Mouse (Mus musculus) midbrain, embryonic 10.5 days (tissue): ENCODE measurements at regions not wholly inside any gene's neighbourhood (a gene's known extent, or its start where the extent isn't known, plus 50 kb on each side); places are given as distances from the start of the nearest gene placed in this dataset.
A peak's percentile ranks its signal among the peaks of the same experiment; 100 is the strongest.

Experiments used
- DNase-seq: peaks from one replicate; pipeline ENCODE4 v3.0.0-alpha.2; 2017; ENCODE audit warnings: low spot score
- H3K27ac ChIP-seq: fragments of 300-500 bp; sonication (generic); replicated peaks from 2 replicates; pipeline ENCODE4 v1.5.1; 2016; ENCODE audit warnings: mild to moderate bottlenecking
- H3K27me3 ChIP-seq: fragments of 300-500 bp; sonication (generic); 2 replicates; pipeline ENCODE4 v1.6.1; 2016; ENCODE audit warnings: low read depth, mild to moderate bottlenecking; ENCODE audit not compliant: poor library complexity, severe bottlenecking
- H3K36me3 ChIP-seq: fragments of 300-500 bp; sonication (generic); 2 replicates; pipeline ENCODE4 v1.6.1; 2016; ENCODE audit warnings: mild to moderate bottlenecking, moderate library complexity
- H3K4me1 ChIP-seq: fragments of 300-500 bp; sonication (generic); 2 replicates; pipeline ENCODE4 v1.6.1; 2016
- H3K4me3 ChIP-seq: fragments of 300-500 bp; sonication (generic); 2 replicates; pipeline ENCODE4 v1.5.1; 2016; ENCODE audit warnings: mild to moderate bottlenecking, moderate library complexity
- H3K9me3 ChIP-seq: fragments of 300-500 bp; sonication (generic); replicated peaks from 2 replicates; pipeline ENCODE4 v1.6.1; 2016; ENCODE audit warnings: mild to moderate bottlenecking
- WGBS: fragments of 180-500 bp; shearing (Covaris S2); methylation state at CpG from one replicate; pipeline ENCODE4 v1.1.7; 2016; 5-methylcytosine and 5-hydroxymethylcytosine counted together

GRCm38 (mm10) chr10:100792569-100792968 is 202.3 kb downstream of the 1700017N19Rik start:
- Histone ChIP-seq H3K9me3 (no peaks in the 10 kb centered on the region), H3K27me3 (no peaks in the 10 kb centered on the region), H3K4me3 (no peak overlapping the region), H3K4me1 (no peaks in the 10 kb centered on the region), H3K36me3 (no peaks in the 10 kb centered on the region), H3K27ac (no peak overlapping the region)
- WGBS: 69% methylated on average over 4 of the region's 4 CpGs
- no peak for DNase-seq

DNA sequence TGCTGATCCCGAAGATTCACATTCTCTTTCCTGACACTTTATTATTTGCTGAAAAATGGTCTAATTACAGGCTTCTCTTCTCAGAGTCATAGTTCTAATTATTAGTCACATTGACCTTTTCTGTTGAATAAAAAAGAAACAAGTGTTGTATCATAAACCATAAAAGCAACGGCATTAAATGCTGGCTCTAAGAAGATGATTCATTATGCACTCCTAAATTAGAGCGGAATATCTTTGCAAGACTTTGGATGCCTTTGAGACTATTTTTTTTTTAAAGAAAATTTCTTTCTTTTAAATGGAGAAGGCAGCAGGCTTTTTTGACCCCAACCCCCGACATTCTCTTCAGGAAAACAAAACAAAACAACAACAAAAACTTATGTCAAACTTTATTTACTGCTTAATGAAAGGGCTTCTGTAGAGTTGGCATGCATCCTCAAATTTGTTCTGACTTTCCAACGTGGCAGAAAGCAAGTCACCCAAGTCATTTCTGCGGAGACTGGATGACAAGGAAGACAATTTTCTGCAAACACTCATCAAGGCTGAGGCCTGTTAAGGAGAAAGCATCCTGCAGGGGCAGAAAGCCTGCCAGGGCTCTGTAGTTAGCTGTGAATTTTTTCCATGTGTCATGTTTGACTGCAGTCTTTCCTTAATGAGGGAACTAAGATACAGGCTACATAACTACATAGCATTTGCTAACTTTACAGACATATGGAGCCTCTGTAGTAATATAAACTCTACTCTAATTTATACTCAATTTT is 205.1 kb downstream of the 1700017N19Rik start:
- DNase-seq: no peak
- H3K9me3 ChIP-seq: no peaks in the 10 kb centered on the region
- WGBS: 80% methylated on average over 6 of the region's 6 CpGs
- no peaks in the 10 kb centered on the region for H3K4me1 ChIP-seq
- H3K27me3 ChIP-seq: no peaks in the 10 kb centered on the region
- H3K4me3 ChIP-seq: no peak overlapping the region
- H3K36me3 ChIP-seq: no peaks in the 10 kb centered on the region
- H3K27ac ChIP-seq: no peak overlapping the region

DNA sequence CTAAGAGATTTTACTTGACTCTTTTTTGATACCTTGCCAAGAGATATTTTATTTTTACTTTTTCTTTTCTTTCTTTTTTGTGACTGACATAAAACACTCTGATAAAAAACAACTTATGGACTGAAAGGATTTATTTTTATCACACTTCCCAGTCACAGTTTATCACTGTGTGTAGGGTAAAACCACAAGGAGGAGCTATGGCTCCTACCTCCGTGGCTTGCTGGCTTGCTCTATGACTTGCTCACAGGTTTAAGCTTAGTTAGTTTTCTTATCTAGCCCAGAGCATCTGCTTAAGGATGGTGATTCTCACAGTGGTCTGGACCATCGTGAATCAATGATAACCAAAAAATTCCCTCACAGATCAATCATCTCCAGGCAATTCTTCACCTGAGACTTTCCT is 221.4 kb downstream of the 1700017N19Rik start:
- DNase-seq: no peak
- H3K4me3 ChIP-seq: no peak overlapping the region
- no peaks in the 10 kb centered on the region for H3K36me3 ChIP-seq
- no peaks in the 10 kb centered on the region for H3K9me3 ChIP-seq
- WGBS: 78% methylated on average over 2 of the region's 2 CpGs
- H3K27me3 ChIP-seq: no peaks in the 10 kb centered on the region
- no peak overlapping the region for H3K27ac ChIP-seq
- H3K4me1 ChIP-seq: no peaks in the 10 kb centered on the region

GRCm38 (mm10) chr10:100834794-100835193 is 244.5 kb downstream of the 1700017N19Rik start:
- 73% methylated on average over 4 of the region's 4 CpGs for WGBS
- no peak for DNase-seq
- no peaks in the 10 kb centered on the region for H3K4me1 ChIP-seq
- no peaks in the 10 kb centered on the region for H3K9me3 ChIP-seq
- no peak overlapping the region for H3K4me3 ChIP-seq
- no peak overlapping the region for H3K27ac ChIP-seq
- no peaks in the 10 kb centered on the region for H3K27me3 ChIP-seq
- H3K36me3 ChIP-seq: no peaks in the 10 kb centered on the region

DNA sequence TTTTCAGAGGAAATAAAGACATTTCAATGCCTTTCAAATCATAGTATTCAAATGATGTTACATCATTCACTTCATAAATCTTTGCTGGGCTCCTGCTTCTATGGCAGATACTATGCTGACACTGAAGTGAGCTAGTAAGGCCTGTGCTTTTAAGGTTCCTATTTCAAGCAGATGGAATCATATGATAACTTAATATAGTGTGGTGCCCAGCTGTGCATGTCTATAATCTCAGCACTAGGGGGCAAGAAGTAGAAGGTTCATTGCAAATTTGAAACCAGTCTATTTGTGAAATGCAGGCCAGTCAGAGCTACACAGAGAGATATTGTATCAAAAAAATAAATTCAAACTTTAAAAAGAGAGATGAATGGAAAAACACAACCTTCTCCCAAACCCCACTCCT is 262.9 kb downstream of the 1700017N19Rik start:
- Histone ChIP-seq H3K4me3 (no peak overlapping the region), H3K27me3 (no peaks in the 10 kb centered on the region), H3K9me3 (no peaks in the 10 kb centered on the region), H3K27ac (no peak overlapping the region), H3K4me1 (no peaks in the 10 kb centered on the region), H3K36me3 (no peaks in the 10 kb centered on the region)
- DNase-seq: no peak

GRCm38 (mm10) chr10:100856509-100856908 is 266.2 kb downstream of the 1700017N19Rik start:
- DNase-seq: no peak
- H3K4me1 ChIP-seq: no peaks in the 10 kb centered on the region
- H3K27ac ChIP-seq: no peak overlapping the region
- no peaks in the 10 kb centered on the region for H3K36me3 ChIP-seq
- no peak overlapping the region for H3K4me3 ChIP-seq
- 76% methylated on average over 3 of the region's 3 CpGs for WGBS
- no peaks in the 10 kb centered on the region for H3K9me3 ChIP-seq
- H3K27me3 ChIP-seq: no peaks in the 10 kb centered on the region

GRCm38 (mm10) chr10:100865501-100866181 is 275.4 kb downstream of the 1700017N19Rik start:
- Histone ChIP-seq H3K36me3 (no peaks in the 10 kb centered on the region), H3K4me1 (peaks cover 16% of the 10 kb centered on the region), H3K27me3 (no peaks in the 10 kb centered on the region), H3K27ac (peak overlapping the region; percentile 47), H3K9me3 (no peaks in the 10 kb centered on the region), H3K4me3 (no peak overlapping the region)
- 17% methylated on average over 6 of the region's 6 CpGs for WGBS
- peak; percentile 53 for DNase-seq

GRCm38 (mm10) chr10:100868360-100868916 is 278.2 kb downstream of the 1700017N19Rik start:
- Histone ChIP-seq H3K4me1 (peaks cover 16% of the 10 kb centered on the region), H3K9me3 (no peaks in the 10 kb centered on the region), H3K36me3 (no peaks in the 10 kb centered on the region), H3K27ac (no peak overlapping the region), H3K4me3 (no peak overlapping the region), H3K27me3 (no peaks in the 10 kb centered on the region)
- 54% methylated on average over 3 of the region's 3 CpGs for WGBS
- no peak for DNase-seq

- Histone ChIP-seq H3K9me3 (no peaks in the 10 kb centered on the region), H3K36me3 (no peaks in the 10 kb centered on the region)
- 74% methylated on average over 2 of the region's 2 CpGs for WGBS
These were observed 292.3 kb downstream of the 1700017N19Rik start for GRCm38 (mm10) chr10:100882584-100882983.

DNA sequence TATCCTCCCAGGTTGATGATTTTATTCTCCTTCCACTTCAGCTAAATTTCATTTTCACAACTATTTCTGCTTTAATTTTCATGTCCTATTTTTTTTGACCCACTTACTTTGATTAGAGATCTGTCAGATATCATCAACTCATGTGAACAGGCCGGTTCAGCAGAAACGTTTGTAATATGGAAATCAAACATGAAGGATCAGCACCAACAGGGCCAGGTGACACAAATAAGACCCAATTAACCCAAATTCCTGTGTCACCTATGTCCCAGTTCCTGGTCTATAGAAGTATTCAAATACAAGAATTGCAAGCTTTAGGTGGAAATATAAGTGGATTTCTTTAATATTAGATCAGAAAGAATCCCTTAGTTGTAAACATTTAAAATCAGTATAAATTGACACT is 332.7 kb downstream of the 1700017N19Rik start:
- Histone ChIP-seq H3K9me3 (no peaks in the 10 kb centered on the region), H3K36me3 (no peaks in the 10 kb centered on the region), H3K4me3 (no peak overlapping the region), H3K4me1 (no peaks in the 10 kb centered on the region), H3K27me3 (no peaks in the 10 kb centered on the region), H3K27ac (no peak overlapping the region)
- no peak for DNase-seq
- 85% methylated on average over 2 of the region's 2 CpGs for WGBS

More at GRCm38 (mm10) chr10:100882584-100882983, 292.3 kb downstream of the 1700017N19Rik start:
- no peak overlapping the region for H3K4me3 ChIP-seq
- DNase-seq: no peak
- H3K27me3 ChIP-seq: no peaks in the 10 kb centered on the region
- H3K27ac ChIP-seq: no peak overlapping the region
- H3K4me1 ChIP-seq: no peaks in the 10 kb centered on the region

- Histone ChIP-seq H3K9me3 (no peaks in the 10 kb centered on the region), H3K4me3 (no peak overlapping the region), H3K36me3 (no peaks in the 10 kb centered on the region), H3K27ac (no peak overlapping the region), H3K27me3 (no peaks in the 10 kb centered on the region), H3K4me1 (no peaks in the 10 kb centered on the region)
- WGBS: 77% methylated on average over 3 of the region's 3 CpGs
- DNase-seq: no peak
These were observed 336.8 kb downstream of the 1700017N19Rik start for GRCm38 (mm10) chr10:100927086-100927485.

DNA sequence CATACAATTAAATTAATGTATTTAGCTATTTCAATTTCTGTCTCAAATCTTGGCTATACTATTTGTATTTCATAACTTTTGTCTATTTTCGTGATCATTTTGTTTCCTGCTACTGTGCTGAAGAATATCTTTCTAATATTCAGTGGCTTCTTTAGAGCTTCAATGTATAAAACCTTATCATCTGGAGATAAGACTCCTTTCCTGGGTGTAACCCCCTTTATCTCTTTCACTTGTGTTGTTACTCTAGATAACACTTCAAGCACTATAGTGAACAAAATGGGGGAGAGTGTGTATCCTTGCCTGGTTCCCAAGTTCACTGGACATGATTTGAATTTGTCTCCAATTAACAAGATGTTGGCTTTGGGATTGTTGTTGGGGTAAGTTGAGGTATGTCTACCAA is 341.5 kb downstream of the 1700017N19Rik start:
- no peaks in the 10 kb centered on the region for H3K27me3 ChIP-seq
- no peaks in the 10 kb centered on the region for H3K9me3 ChIP-seq
- WGBS: 88% methylated on average over 1 of the region's 1 CpGs
- H3K4me3 ChIP-seq: no peak overlapping the region
- no peak for DNase-seq
- H3K4me1 ChIP-seq: no peaks in the 10 kb centered on the region
- no peak overlapping the region for H3K27ac ChIP-seq
- no peaks in the 10 kb centered on the region for H3K36me3 ChIP-seq

DNA sequence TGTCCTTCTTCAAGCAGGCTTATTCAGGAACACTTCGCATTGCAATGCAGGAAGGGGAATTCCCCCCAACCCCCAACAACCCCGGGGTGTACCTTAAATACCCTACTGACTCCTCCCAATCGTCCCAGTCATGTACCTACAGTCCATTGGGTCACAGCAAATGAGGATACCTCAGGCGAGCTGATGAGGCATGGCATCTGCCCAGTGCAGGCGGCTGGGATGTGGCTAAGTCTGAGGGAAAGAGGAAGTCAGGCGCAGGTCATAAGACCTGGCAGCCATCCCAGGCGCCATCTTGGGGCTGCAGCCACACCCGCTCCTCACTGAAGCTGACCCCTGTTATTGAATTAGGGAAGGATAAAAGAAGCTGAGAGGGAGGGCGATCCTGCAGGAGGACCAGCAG is 368.1 kb downstream of the 1700017N19Rik start:
- H3K27ac ChIP-seq: no peak overlapping the region
- no peaks in the 10 kb centered on the region for H3K9me3 ChIP-seq
- no peak overlapping the region for H3K4me3 ChIP-seq
- DNase-seq: no peak
- H3K4me1 ChIP-seq: no peaks in the 10 kb centered on the region
- WGBS: 91% methylated on average over 9 of the region's 9 CpGs
- H3K27me3 ChIP-seq: no peaks in the 10 kb centered on the region
- H3K36me3 ChIP-seq: no peaks in the 10 kb centered on the region
